Mouse (Mus musculus) gastrocnemius, adult 18-20 months (tissue): ENCODE measurements around the gene Noxred1. TPM values are rescaled to one million over a fixed set of nuclear protein-coding genes. Genes with fewer than 3 reads are reported as not detected.
"Not testable (repeated sequence)": the region's sequence is repeated elsewhere in the genome, so short reads cannot be mapped to it uniquely, and the experiment has no call there.

Source experiments
- DNase-seq: peaks from one replicate; pipeline ENCODE4 v3.0.0; 2021; ENCODE audit warnings: low spot score
- long read RNA-seq, 2 experiments: library from polyadenylated mRNA; stranded (forward); transcript quantifications; one replicate each; pipeline ENCODE4 v2.0.0; 2021
- total RNA-seq, 2 experiments: library from RNA; stranded (reverse); gene quantifications; 2 replicates each; pipeline ENCODE4 v1.2.3; 2021

The Noxred1 gene
- total RNA-seq = under 1 TPM; 0.55 to 0.94 TPM
- long read RNA-seq, experiment 1 = 0 reads
- long read RNA-seq, experiment 2 = 0 reads

DNA sequence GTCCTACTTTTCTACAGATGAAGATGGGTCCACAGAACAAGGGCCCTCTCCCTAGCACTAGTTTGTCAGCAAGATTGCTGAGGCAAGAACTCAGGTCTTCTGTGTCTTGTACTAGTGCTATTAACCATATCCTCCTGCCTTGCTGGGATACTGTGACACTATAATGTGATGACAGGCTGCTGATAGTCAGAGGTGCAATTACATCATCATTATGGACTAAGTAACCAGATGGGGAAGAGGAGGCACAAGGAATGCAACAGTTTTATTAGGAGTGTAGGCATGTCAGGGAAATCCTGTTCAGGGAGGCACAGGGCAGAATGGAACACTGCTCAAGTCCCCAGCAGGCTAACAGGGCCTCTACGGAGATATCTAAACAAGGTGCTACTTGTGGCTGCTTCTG, at the start of gene Noxred1:
TSS of gene Noxred1 (minus strand) at position 101 of the 400 bp plus-strand sequence.
- no peak for DNase-seq

DNA sequence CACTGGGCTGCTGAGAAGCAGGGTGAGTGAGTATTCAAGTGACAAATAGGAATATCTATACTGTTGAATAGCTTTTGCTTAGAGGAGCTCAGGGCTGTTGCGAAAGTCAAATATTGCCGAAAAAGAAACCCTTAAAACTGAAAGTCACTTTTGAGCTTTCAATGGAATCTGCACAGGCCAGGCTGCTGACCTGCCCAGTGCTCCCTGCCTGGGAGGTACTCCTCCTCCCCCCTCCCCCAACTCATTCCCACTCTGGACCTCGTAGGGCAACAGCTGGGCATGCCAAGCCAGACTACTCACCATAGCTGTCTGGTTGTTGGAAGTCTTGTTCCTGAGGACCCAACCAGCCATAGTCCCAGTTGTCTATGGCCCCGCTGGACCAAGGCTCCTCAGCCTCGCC, 46.2 kb upstream of the Noxred1 start:
- DNase-seq = no peak

DNA sequence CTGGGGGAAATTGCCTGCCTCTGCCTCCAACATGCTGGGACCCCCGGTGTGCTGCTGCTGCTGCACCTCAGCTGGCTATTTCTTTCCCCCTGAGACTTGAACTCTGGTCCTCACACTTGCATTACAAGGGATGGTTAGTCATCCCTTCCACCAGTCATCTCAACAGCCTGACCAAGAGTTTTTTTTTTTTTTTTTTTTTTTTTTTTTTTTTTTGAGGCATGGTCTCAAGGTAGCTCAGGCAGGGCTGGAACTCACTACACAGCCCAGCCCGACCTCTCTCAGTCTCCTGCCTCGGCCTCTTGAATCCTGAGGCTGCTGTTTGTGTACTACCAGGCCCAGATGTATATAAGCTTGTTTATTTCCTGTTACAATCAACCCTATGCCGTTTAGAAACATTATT, 45.7 kb upstream of the Noxred1 start:
- DNase-seq = no peak

DNA sequence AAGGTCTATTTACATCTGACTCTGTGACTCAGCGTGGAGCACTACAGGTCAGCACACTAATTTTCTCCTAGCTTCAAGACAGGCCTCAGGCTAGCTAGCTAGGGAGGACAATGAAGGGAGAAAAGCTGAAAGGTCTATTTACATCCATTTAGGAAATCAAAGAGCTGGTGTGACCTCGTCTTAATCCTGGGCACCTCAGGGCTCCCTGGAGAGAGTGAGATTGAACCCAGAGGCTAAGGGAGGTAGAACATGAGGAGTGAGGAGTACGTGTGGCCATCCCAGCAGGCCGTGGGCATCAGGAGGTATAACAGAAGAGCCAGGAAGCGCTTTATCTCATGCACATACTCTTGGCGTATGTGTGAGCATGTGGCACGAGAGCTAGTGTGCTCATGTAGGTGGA, 45.2 kb upstream of the Noxred1 start:
- DNase-seq = no peak

DNA sequence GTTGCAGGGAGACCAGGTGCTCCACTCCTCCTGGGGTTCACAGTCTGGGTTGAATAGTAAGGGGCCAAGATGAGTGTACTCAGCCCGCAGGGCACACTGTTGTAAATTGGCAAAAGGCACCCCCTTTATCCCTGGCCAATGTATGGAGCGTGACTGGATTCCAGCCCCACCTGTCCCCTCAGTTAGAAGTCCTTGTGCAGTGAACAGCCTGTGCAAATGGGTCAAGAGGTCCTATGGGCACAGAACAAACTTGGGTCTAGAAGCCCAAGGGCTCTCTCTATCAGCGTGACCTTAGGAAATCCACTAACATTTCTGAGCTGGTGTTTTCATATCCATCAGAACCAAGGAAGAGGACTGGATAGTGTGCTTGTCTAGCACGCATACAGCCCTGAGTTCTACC, 44.2 kb upstream of the Noxred1 start:
- no peak for DNase-seq

DNA sequence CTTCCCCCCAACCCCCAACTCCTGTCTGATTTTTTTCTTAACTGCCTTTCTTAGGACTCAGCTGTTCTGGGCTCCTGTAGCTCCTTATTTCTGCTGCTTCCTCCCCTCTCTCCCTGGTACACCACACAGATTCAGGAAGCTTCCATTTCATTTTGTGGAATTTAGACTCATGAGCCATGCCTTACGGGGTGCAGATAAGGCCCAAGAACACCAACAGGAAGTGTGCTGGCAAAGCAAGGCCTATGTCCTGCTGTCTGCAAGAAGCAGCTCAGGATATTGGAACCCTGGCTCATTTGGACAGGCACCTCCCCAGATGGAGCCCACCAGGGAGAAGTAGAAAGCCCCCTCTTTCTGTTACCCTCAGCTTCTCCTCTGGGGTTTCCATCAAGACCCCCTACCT, 43.2 kb upstream of the Noxred1 start:
- no peak for DNase-seq

DNA sequence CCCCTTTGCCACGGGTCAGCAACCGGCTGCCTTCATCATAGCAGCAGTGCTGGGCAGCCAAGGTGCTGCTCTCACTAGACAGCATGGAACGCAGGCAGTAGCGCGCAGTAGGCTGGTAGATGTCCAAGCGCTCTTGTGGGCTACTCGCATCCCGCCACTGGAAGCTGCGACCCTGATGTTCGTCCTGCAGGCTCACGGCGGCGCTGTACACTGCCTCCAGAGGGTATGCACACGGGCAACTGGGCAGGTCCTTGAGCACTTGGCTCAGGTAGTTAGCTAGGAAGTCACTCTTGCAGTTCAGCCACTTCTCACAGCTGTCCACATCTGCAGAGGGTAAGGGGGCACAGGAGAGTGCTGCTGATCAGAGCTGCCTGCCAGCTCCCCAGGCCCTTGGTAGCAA, 41.3 kb upstream of the Noxred1 start:
- no peak for DNase-seq

DNA sequence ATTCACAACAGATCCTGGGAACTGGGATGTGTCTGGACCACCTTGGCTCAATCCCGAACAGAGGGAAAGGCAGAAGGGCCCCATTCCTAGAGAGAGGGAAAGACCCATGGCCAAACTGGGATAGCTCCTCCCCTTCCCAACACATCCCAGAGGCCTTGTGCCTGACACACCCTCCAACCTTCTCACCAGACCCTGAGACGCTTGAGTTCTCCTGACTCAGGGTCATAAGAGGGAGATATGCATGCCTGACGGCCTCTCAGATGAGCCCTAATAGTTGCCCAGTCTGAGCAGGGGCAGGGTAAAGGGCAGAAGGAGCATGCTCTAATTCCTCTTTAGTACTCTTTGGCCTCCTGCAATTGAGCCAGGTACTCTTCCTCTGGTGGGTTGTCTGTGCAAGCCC, 40.8 kb upstream of the Noxred1 start:
- no peak for DNase-seq

DNA sequence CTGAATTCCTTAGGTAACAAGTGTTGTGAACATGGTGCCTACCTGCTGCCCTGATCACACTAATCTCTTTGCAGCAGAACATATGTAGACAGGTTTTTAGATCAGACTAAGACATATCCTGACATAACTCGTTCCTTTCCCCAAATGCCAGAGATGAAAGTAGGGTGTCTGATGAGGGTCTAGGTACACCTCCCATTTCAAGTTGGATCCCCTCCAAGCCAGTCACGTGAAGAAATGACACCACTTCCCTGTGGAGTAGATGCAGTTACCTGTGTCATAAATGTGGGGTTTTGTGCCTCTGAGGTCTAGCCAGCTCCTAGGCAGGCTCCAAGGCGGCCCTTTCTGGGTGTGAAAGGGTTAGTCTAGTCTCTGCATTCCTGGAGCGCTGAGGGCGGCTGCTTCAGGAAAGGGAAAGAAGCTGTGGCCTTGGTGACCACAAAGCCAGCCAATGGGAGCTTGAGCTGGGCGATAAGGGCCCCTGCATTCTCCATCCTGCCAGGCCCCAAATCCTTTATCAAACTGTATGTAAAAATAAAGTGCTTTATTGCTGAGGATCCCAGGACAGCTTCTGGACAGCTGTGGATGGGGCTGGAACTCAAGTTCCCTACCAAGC, 39.7 kb upstream of the Noxred1 start:
- DNase-seq = no peak

DNA sequence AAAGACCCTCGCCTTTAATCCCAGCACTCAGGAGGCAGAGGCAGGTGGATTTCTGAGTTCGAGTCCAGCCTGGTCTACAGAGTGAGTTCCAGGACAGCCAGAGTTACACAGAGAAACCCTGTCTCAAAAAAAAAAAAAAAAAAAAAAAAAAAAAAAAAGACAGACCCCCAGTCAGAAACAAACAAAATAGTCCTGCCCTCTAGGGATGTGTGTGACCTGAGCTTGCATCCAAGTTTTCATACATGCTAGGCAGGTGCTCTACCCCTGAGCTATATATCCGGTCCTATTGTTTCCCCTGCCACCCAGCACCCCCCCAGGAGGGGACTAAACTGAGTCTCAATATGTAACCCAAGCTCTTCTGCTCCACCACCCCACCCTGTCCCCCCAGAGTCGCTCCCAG, 38.7 kb upstream of the Noxred1 start:
- not testable (repeated sequence) for DNase-seq

DNA sequence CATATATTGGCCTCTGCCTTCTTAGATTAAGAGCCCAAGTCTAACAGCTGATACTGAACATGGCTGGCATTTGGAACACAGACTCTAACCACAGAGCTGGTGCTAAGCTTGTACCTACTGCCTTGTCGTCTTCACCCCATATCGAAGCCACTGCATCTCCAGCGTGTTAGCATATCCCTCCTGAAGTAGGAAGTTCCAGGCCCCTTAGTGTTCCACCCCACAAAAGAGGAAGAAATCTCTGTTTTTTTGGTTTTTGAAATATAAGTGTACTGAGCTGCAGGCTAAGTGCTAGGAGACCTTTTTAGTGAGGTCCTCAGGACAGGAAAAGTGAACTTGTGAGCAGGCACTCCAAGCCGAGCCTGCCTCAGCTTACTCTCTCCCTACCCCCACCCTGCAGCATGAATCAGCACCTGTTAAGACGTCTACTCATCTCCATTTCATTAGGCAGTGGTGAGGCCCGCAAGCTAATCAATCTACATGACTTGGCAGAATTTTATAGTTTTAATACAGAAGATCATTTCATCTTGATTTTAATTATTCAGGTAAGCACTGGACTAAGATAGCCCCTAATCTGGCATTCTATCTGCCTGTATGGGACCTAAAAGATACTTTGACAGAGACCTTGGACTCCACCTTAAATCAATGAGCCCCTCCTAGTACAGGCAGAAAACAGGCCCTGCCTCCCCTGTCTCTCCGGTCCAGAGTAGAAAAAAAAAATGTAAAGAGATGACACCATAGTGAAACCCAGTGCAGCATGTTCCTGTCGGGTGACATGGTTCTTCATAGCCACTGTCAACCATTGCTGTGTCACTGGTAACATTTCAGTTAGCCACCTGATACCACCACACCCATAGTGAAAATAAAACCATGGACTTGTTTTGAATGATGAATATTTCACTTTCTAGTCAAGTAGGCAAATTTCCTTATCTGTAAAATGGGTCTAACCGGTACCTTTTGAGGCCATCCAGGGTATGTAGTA, 36.6 kb upstream of the Noxred1 start:
- DNase-seq = no peak

DNA sequence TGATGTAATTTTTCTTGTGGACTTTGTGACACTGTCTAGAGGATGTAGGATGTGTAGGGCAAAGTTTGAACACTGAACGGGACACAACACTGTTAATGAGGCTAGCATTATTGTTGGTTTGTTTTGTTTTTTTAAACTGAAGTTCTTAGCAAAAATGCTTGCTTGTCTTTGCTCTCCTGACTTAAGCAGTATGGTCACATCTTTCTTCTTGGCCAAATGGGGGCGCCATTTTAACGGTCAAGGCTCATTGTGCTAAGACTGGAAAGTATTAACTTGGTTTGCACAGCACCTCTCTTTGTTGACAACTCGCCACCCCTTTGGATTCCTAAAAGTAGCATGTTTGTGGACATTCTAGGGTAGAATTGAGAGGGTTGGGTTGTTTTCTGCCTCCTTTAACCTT, 29.1 kb upstream of the Noxred1 start:
- DNase-seq = no peak

DNA sequence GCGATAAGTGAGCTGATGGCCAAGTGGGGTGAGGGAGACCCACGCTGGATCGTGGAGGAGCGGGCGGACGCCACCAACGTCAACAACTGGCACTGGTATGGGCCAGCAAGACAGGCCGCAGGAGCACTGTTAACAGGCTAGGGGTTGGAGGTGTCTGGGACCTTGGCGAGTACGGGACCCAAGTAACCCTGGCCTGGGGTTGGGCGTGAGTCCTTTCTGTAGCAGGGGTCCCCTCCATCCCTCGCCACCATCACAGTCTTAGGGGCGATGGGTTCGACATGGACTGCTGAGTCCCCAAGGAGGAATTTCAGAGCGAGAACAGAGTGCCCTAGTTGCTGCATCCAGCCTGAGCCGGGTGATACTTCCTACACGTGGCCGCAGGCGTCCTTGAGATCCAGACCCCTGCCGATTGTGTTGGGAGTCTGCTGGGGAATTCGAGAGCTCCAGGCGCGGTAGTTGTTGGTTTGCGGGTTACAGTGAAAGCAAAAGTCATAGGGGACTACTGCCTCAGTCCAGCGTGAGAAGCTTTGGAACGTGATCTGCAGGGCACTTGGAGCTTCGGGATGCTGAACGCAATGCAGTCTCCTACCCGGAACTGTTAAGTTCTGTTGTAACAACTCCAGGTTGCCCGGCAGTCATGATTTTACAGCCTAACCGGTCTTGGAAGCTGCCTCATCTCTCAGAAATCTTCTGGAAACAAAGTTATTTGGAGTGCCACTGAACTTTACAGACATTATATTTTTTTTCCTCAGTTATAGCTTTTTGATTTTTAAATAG, 28.5 kb upstream of the Noxred1 start:
- DNase-seq = peak; percentile 28

DNA sequence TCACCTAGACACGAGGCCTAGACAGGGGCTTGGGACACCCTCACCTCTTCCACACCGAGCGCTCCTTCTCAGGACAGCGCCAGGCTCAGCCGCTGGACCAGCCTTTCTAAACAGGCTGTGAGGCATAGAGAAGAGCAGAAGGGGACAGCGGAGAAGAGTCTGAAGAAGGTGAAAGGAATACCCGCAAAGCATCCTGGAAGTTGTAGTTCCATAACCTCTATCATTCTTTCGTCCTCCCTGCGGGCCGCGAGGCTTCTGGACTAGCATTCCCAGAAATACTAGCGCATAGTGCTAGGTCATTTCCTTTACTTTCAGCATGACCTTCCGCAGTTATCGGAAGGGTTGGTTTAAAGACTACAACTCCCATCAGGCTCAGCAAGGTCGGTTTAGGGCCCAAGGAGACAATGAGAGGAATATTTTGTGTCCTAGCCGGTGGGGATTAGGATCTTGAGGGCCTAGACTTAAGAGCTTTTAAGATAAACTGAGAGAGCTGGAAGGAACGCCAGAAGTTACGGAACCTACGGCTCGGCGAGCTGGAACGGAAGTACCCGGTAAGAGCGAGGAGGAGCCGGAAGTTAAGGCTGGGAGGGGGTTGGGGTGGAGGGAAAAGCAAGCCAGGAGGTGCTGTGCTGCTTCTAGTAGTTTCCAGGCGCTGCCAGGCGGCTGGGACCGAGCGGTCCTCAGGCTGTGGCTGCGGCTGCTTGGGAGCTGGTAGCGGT, 27.7 kb upstream of the Noxred1 start, which contains the start of the genes Vipas39 and Ahsa1:
TSS of gene Vipas39 (minus strand) at position 149 of the 719 bp plus-strand sequence.
TSS of gene Ahsa1 (plus strand) at position 372 of the 719 bp plus-strand sequence.
- DNase-seq = peak; percentile 95

DNA sequence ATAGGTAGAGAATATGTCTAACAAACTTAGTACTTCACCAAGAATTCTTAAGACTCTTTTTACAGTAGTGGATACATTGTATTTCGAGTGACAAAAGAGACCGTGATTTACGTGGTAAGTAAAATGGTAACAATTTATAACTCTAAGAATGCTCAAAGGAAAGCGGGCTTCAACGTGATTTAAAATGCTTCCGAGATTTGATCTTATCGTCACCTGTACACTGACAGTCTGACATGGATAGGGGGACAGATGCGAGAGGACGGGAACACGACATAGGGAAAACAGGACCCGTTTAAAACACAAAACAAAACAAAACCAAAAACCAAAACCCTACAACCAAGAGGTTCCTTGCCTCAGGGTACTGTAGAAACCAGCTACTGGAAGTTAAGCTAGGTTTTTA, 26.9 kb upstream of the Noxred1 start:
- DNase-seq = no peak

DNA sequence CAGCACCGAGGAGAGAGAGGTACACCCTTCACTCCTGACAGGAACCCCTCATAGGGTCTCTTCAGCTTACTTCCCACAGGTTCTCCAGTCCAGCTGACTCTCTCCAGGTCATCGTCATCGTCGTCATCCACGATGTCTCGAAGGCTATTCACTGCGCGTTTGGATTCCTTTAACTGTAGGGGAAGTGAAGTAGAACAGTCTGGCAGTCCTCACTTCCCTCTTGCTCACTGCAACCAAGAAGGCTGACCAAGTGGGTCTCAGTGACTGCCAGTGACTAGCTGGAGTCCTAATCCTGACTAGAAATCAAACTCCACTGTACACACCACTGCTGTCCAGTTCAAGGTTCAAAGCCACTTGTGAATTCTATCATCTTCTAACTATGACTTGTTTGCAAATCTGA, 22.0 kb upstream of the Noxred1 start:
- DNase-seq = no peak

DNA sequence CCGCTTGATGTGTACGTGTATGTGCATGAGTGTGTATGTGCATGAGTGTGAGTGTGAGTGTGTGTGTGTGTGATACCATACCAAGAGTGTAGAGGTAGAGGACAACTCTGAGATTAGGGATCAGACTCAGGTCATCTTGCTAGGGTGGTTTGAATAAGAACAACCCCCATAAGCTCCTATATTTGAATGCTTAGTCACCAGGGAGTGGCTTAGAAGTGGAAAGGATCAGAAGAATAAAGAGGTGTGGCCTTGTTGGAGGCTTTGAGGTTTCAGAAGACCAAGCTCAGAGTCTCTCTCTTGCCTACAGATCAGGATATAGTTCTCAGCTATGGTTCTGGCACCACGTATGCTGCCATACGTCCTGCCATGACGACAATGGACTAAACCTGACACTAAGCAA, 18.1 kb upstream of the Noxred1 start:
- DNase-seq = no peak

DNA sequence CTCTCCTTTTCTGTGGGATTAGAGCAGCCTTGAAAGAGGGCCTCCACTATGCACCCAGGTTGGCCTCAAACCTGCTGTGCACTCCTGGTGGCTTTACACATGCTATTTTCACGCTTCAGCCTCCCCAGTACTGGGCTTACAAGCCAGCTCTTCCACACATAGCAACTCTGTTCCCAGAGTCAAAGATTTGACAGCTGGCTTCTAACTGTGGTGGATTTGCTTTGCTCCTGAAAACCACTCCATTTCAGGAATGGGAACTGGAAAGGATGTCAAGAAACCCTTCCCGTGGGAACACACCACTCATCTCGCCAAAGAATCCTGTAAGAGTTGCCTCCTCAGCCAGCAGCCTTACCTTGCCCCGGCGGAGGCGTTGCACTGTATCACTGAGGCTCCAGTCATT, 15.3 kb upstream of the Noxred1 start:
- DNase-seq = no peak

DNA sequence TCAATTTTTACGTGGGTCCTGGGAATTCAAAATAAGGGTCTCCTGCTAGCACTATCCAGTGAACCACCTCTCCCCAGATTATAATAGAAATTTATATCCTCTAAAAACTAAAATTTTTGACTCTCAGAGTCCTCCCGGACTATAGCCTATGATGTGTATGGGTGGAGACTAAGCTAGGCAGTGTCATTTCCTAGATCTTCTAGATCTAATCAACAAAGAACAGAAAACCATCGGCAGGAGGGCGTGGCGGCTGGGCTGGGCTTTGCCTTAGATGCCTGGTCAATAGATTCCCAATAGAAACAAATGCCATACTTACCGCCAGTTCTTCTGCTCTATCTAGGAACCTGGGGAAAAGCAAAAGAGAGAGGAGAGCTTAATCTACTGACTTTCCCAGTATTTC, 11.6 kb upstream of the Noxred1 start:
- no peak for DNase-seq

DNA sequence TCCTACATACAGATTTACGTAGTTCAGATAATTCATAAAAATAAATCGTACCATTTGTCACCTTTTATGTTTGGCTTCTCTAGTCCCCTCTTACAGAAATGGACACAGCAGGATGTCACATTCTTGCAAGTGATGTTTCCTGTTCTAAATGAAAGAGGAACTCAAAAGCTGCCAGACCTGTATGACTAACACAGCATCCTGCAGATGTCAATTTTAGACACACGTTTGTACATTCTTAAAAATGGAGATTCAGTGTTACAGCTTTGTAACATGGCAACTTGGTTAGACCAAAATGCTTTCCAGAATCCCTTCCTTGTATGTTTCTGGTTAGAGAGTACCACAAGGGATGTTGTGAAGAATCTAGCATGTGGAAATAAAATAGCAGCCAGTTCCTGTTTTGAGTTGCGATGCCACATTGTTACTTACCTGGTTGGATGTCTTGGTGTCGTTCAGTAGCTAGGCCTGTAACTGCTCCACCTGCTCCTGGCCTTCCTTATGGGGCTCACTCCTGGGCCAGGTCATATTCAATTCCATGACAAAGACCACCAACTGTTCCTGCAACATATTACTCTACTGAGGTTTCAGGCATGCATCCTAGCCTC, 1.5 kb downstream of the Noxred1 start:
- no peak for DNase-seq

DNA sequence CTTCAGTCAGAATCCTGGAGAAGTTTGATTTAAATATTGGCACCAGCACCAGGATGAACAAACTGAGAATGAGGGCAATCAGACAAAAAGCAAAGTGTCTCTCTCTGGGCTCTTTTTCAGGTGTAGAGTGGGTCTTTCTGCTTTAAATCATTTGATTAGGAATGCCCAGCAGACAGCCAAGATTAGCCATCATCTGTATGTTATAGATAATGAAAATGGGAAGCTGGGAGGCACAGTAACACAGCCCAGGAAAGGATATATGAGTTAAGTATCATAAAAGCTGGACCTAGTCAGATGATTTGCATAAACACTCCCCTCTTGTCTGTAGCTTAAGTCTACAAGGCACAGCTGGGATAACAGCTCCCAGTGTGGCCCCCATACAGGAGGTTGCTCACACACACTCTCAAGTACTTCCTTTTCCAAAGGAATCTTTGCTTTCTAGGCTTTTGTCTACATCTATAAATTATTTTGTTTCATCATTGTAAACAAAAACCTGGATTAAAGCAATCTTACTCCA, 8.1 kb downstream of the Noxred1 start:
- no peak for DNase-seq
